Mouse (Mus musculus) myocyte (in vitro differentiated cells): ENCODE measurements around the gene F12. TPM values are rescaled to one million over a fixed set of nuclear protein-coding genes. Genes with fewer than 3 reads are reported as not detected.

Experiments used
- H3K27me3 ChIP-seq: one replicate; pipeline ENCODE4 v1.6.1; 2011; ENCODE audit not compliant: control insufficient read depth, insufficient read depth, insufficient read length
- H3K36me3 ChIP-seq: one replicate; pipeline ENCODE4 v1.6.1; 2011; ENCODE audit not compliant: control insufficient read depth, insufficient read depth
- H3K4me2 ChIP-seq: one replicate; pipeline ENCODE4 v1.6.1; 2011; ENCODE audit warnings: low read depth, control low read depth
- H3K4me3 ChIP-seq: one replicate; pipeline ENCODE4 v1.5.1; 2011; ENCODE audit warnings: mild to moderate bottlenecking, control low read depth, moderate library complexity
- H3K79me2 ChIP-seq: one replicate; pipeline ENCODE4 v1.6.1; 2011; ENCODE audit not compliant: control insufficient read depth, insufficient read depth
- H3ac ChIP-seq: one replicate; pipeline ENCODE4 v1.6.1; 2011; ENCODE audit not compliant: control insufficient read depth, insufficient read length
- CEBPB ChIP-seq: IDR thresholded peaks from 2 replicates; pipeline ENCODE4 v1.6.1; 2011; ENCODE audit warnings: mild to moderate bottlenecking, moderate library complexity; ENCODE audit not compliant: poor library complexity, insufficient read depth, severe bottlenecking
- E2F4 ChIP-seq: IDR thresholded peaks from one replicate; pipeline ENCODE4 v1.6.1; 2011; ENCODE audit warnings: mild to moderate bottlenecking, control low read depth, moderate library complexity; ENCODE audit not compliant: insufficient read depth
- MAX ChIP-seq: IDR thresholded peaks from one replicate; pipeline ENCODE4 v1.6.1; 2011; ENCODE audit warnings: low read depth, mild to moderate bottlenecking, control low read depth
- MYOD1 ChIP-seq, 3 experiments: IDR thresholded peaks; one replicate each; pipeline ENCODE4 v1.6.1; 2011; ENCODE audit warnings: control low read depth in 2 of 3, low read depth in 2 of 3, mild to moderate bottlenecking in 2 of 3, moderate library complexity in 1 of 3; ENCODE audit not compliant: insufficient read length in 2 of 3, control insufficient read depth in 1 of 3
- MYOG ChIP-seq, 3 experiments: IDR thresholded peaks; one replicate each; pipeline ENCODE4 v1.6.1; 2011; ENCODE audit warnings: control low read depth in 2 of 3, low read depth in 2 of 3, mild to moderate bottlenecking in 2 of 3; ENCODE audit not compliant: insufficient read length in 2 of 3, control insufficient read depth in 1 of 3, insufficient read depth in 1 of 3
- POLR2A ChIP-seq: IDR thresholded peaks from one replicate; pipeline ENCODE4 v1.6.1; 2011; ENCODE audit warnings: low read depth, mild to moderate bottlenecking, control low read depth, moderate library complexity; ENCODE audit not compliant: insufficient read length
- POLR2AphosphoS2 ChIP-seq: IDR thresholded peaks from one replicate; pipeline ENCODE4 v1.6.1; 2011; ENCODE audit warnings: low read depth, control low read depth; ENCODE audit not compliant: insufficient read length
- REST ChIP-seq: IDR thresholded peaks from one replicate; pipeline ENCODE4 v1.6.1; 2011; ENCODE audit warnings: mild to moderate bottlenecking, control low read depth, moderate library complexity; ENCODE audit not compliant: insufficient read depth, insufficient read length
- SRF ChIP-seq: IDR thresholded peaks from one replicate; pipeline ENCODE4 v1.6.1; 2011; ENCODE audit warnings: low read depth; ENCODE audit not compliant: control insufficient read depth, insufficient read length
- TCF12 ChIP-seq: IDR thresholded peaks from one replicate; pipeline ENCODE4 v1.6.1; 2011; ENCODE audit warnings: mild to moderate bottlenecking, control low read depth; ENCODE audit not compliant: poor library complexity, insufficient read depth, severe bottlenecking
- TCF3 ChIP-seq: IDR thresholded peaks from one replicate; pipeline ENCODE4 v1.6.1; 2011; ENCODE audit warnings: low read depth, control low read depth; ENCODE audit not compliant: insufficient read length
- USF1 ChIP-seq: IDR thresholded peaks from one replicate; pipeline ENCODE4 v1.6.1; 2011; ENCODE audit warnings: low read depth, mild to moderate bottlenecking, control low read depth, moderate library complexity
- polyA plus RNA-seq: library from polyadenylated mRNA; unstranded; fragments of >200 nt; fragmentation: generic; extraction: Trizol; gene quantifications from one replicate; pipeline ENCODE4 v1.2.1, GENCODE M21; 2012; ENCODE audit warnings: missing spikeins

F12 gene
- polyA plus RNA-seq, 1 experiment, result not detected

GRCm38 (mm10) chr13:55449679-55450441 lies 23.3 kb upstream of the F12 start:
- H3K27me3 ChIP-seq, result no peaks in the 10 kb centered on the region
- H3K4me3 ChIP-seq, result no peak overlapping the region
- H3K36me3 ChIP-seq, result no peaks in the 10 kb centered on the region
- H3ac ChIP-seq, result no peak overlapping the region
- TF ChIP-seq REST (no peak), POLR2A (no peak), TCF3 (peak; percentile 37), CEBPB (no peak), USF1 (no peak), MYOD1 (IDR thresholded peaks at IDR 0.05; ENCODE audit: control insufficient read depth in 1 of 3, insufficient read length in 2 of 3, low read depth in 2 of 3) (peak in 2 of 3 experiments; percentile 77 to 97), POLR2AphosphoS2 (no peak), SRF (no peak), TCF12 (peak; percentile 38), MYOG (IDR thresholded peaks at IDR 0.05; ENCODE audit: control insufficient read depth in 1 of 3, insufficient read depth in 1 of 3, insufficient read length in 2 of 3, low read depth in 2 of 3) (peak in 2 of 3 experiments; percentile 88 to 98), E2F4 (no peak)
- H3K79me2 ChIP-seq, result peaks cover 35% of the 10 kb centered on the region
- H3K4me2 ChIP-seq, result peak overlapping the region; percentile 37

GRCm38 (mm10) chr13:55449205-55449604 lies 22.6 kb upstream of the F12 start:
- H3ac ChIP-seq, result no peak overlapping the region
- peak overlapping the region; percentile 37 for H3K4me2 ChIP-seq
- TF ChIP-seq E2F4 (no peak), USF1 (no peak), POLR2AphosphoS2 (no peak), MYOD1 (IDR thresholded peaks at IDR 0.05; ENCODE audit: control insufficient read depth in 1 of 3, insufficient read length in 2 of 3, low read depth in 2 of 3) (no peak), SRF (no peak), CEBPB (no peak), POLR2A (no peak), TCF12 (no peak), MAX (no peak)
- H3K79me2 ChIP-seq, result peaks cover 35% of the 10 kb centered on the region
- H3K27me3 ChIP-seq, result no peaks in the 10 kb centered on the region
- H3K4me3 ChIP-seq, result no peak overlapping the region
- no peaks in the 10 kb centered on the region for H3K36me3 ChIP-seq

- no peaks in the 10 kb centered on the region for H3K36me3 ChIP-seq
- TF ChIP-seq POLR2A (no peak), POLR2AphosphoS2 (no peak), MYOD1 (IDR thresholded peaks at IDR 0.05; ENCODE audit: control insufficient read depth in 1 of 3, insufficient read length in 2 of 3, low read depth in 2 of 3) (no peak), REST (no peak)
- H3K4me2 ChIP-seq, result no peak overlapping the region
- H3ac ChIP-seq, result no peak overlapping the region
- H3K4me3 ChIP-seq, result no peak overlapping the region
- peaks cover 35% of the 10 kb centered on the region for H3K79me2 ChIP-seq
- H3K27me3 ChIP-seq, result no peaks in the 10 kb centered on the region
These were observed 21.5 kb upstream of the F12 start for GRCm38 (mm10) chr13:55448131-55448530.

- H3K79me2 ChIP-seq, result peaks cover 35% of the 10 kb centered on the region
- H3K27me3 ChIP-seq, result no peaks in the 10 kb centered on the region
- H3K4me3 ChIP-seq, result no peak overlapping the region
- no peaks in the 10 kb centered on the region for H3K36me3 ChIP-seq
- TF ChIP-seq POLR2A (no peak), SRF (no peak), MYOD1 (IDR thresholded peaks at IDR 0.05; ENCODE audit: control insufficient read depth in 1 of 3, insufficient read length in 2 of 3, low read depth in 2 of 3) (no peak), MAX (no peak), CEBPB (no peak), MYOG (IDR thresholded peaks at IDR 0.05; ENCODE audit: control insufficient read depth in 1 of 3, insufficient read depth in 1 of 3, insufficient read length in 2 of 3, low read depth in 2 of 3) (no peak), POLR2AphosphoS2 (no peak), REST (no peak), E2F4 (no peak)
- H3ac ChIP-seq, result no peak overlapping the region
- no peak overlapping the region for H3K4me2 ChIP-seq
These were observed 20.9 kb upstream of the F12 start for GRCm38 (mm10) chr13:55447543-55447943.

- Histone ChIP-seq H3K4me3 (peak overlapping the region; percentile 47), H3ac (no peak overlapping the region), H3K4me2 (peak overlapping the region; percentile 97), H3K36me3 (no peaks in the 10 kb centered on the region), H3K27me3 (no peaks in the 10 kb centered on the region), H3K79me2 (peaks cover 35% of the 10 kb centered on the region)
- TF ChIP-seq E2F4, result no peak
- TF ChIP-seq POLR2AphosphoS2, result no peak
- TF ChIP-seq TCF12, result no peak
- no peak for TF ChIP-seq USF1
- TF ChIP-seq REST, result no peak
- TF ChIP-seq MYOG (IDR thresholded peaks at IDR 0.05; ENCODE audit: control insufficient read depth in 1 of 3, insufficient read depth in 1 of 3, insufficient read length in 2 of 3, low read depth in 2 of 3), result no peak
- no peak for TF ChIP-seq TCF3
- no peak for TF ChIP-seq SRF
- TF ChIP-seq MAX, result no peak
- no peak for TF ChIP-seq POLR2A
- TF ChIP-seq MYOD1 (IDR thresholded peaks at IDR 0.05; ENCODE audit: control insufficient read depth in 1 of 3, insufficient read length in 2 of 3, low read depth in 2 of 3), result no peak
- TF ChIP-seq CEBPB, result no peak
These were observed 20.0 kb upstream of the F12 start for GRCm38 (mm10) chr13:55446483-55447105.
